Mouse (Mus musculus): ENCODE measurements around the gene Ssb. TPM values are rescaled to one million over a fixed set of nuclear protein-coding genes. Genes with fewer than 3 reads are reported as not detected.
A peak's percentile ranks its signal among the peaks of the same experiment; 100 is the strongest.

Ssb gene
- polyA plus RNA-seq, 1 experiment from 2014 or later = 296 TPM

GRCm38 (mm10) chr2:69830116-69830515 is 31.2 kb upstream of the Ssb start:
- Histone ChIP-seq H3K36me3 (peaks cover 29% of the 10 kb centered on the region), H3K9ac (no peak overlapping the region), H3K4me3 (no peak overlapping the region), H3K27ac (no peak overlapping the region), H3K4me2 (no peak overlapping the region), H3K4me1 (peaks cover 3% of the 10 kb centered on the region), H3K27me3 (no peaks in the 10 kb centered on the region), H3K9me3 (no peaks in the 10 kb centered on the region)
- ATAC-seq (ENCODE audit: borderline replicate concordance, extremely low read depth, low FRiP score, low TSS enrichment) = no peak
- 80% methylated on average over 8 of the region's 8 CpGs for whole genome bisulfite sequencing

GRCm38 (mm10) chr2:69837244-69837967 is 24.0 kb upstream of the Ssb start:
- no peak for ATAC-seq (ENCODE audit: borderline replicate concordance, extremely low read depth, low FRiP score, low TSS enrichment)
- no peaks in the 10 kb centered on the region for H3K27me3 ChIP-seq
- no peaks in the 10 kb centered on the region for H3K4me1 ChIP-seq
- no peak overlapping the region for H3K4me2 ChIP-seq
- H3K27ac ChIP-seq = no peak overlapping the region
- no peak overlapping the region for H3K9ac ChIP-seq
- 69% methylated on average over 7 of the region's 7 CpGs for WGBS
- H3K4me3 ChIP-seq = no peak overlapping the region
- H3K9me3 ChIP-seq = no peaks in the 10 kb centered on the region
- peaks cover 27% of the 10 kb centered on the region for H3K36me3 ChIP-seq

- no peaks in the 10 kb centered on the region for H3K27me3 ChIP-seq
- H3K9ac ChIP-seq = no peak overlapping the region
- 44% methylated on average over 3 of the region's 3 CpGs for whole genome bisulfite sequencing
- H3K4me1 ChIP-seq = no peaks in the 10 kb centered on the region
- no peaks in the 10 kb centered on the region for H3K9me3 ChIP-seq
- peaks cover 25% of the 10 kb centered on the region for H3K36me3 ChIP-seq
- no peak overlapping the region for H3K27ac ChIP-seq
- no peak overlapping the region for H3K4me2 ChIP-seq
- no peak overlapping the region for H3K4me3 ChIP-seq
- no peak for ATAC-seq (ENCODE audit: borderline replicate concordance, extremely low read depth, low FRiP score, low TSS enrichment)
Measured at GRCm38 (mm10) chr2:69837996-69838395, 23.4 kb upstream of the Ssb start.

- Histone ChIP-seq H3K27ac (no peak overlapping the region), H3K9ac (no peak overlapping the region), H3K27me3 (no peaks in the 10 kb centered on the region), H3K4me3 (no peak overlapping the region), H3K36me3 (peaks cover 18% of the 10 kb centered on the region), H3K4me2 (no peak overlapping the region), H3K9me3 (no peaks in the 10 kb centered on the region), H3K4me1 (no peaks in the 10 kb centered on the region)
- ATAC-seq (ENCODE audit: borderline replicate concordance, extremely low read depth, low FRiP score, low TSS enrichment) = no peak
Measured at GRCm38 (mm10) chr2:69838707-69839106, 22.7 kb upstream of the Ssb start.

- peaks cover 11% of the 10 kb centered on the region for H3K36me3 ChIP-seq
- H3K9me3 ChIP-seq = no peaks in the 10 kb centered on the region
- no peak overlapping the region for H3K4me3 ChIP-seq
- WGBS = 31% methylated on average over 6 of the region's 6 CpGs
- H3K4me2 ChIP-seq = no peak overlapping the region
- H3K4me1 ChIP-seq = no peaks in the 10 kb centered on the region
- H3K27me3 ChIP-seq = no peaks in the 10 kb centered on the region
- H3K9ac ChIP-seq = no peak overlapping the region
- no peak for ATAC-seq (ENCODE audit: borderline replicate concordance, extremely low read depth, low FRiP score, low TSS enrichment)
- no peak overlapping the region for H3K27ac ChIP-seq
Measured at GRCm38 (mm10) chr2:69840261-69840660, 21.1 kb upstream of the Ssb start.

- no peaks in the 10 kb centered on the region for H3K27me3 ChIP-seq
- no peak overlapping the region for H3K4me3 ChIP-seq
- peak overlapping the region; percentile 70 for H3K27ac ChIP-seq
- no peaks in the 10 kb centered on the region for H3K9me3 ChIP-seq
- H3K4me1 ChIP-seq = peaks cover 10% of the 10 kb centered on the region; the same call in 1 of the 2 replicates
- no peaks in the 10 kb centered on the region for H3K36me3 ChIP-seq
- WGBS = 47% methylated on average over 6 of the region's 6 CpGs
- ATAC-seq (ENCODE audit: borderline replicate concordance, extremely low read depth, low FRiP score, low TSS enrichment) = peak; percentile 17; the same call in 1 of the 2 replicates
- H3K4me2 ChIP-seq = no peak overlapping the region; the same call in 1 of the 2 replicates
- no peak overlapping the region for H3K9ac ChIP-seq
Measured at GRCm38 (mm10) chr2:69849215-69849614, 12.1 kb upstream of the Ssb start.

- Histone ChIP-seq H3K9me3 (no peaks in the 10 kb centered on the region), H3K9ac (no peak overlapping the region), H3K4me2 (no peak overlapping the region), H3K27me3 (no peaks in the 10 kb centered on the region), H3K27ac (no peak overlapping the region), H3K4me3 (no peak overlapping the region), H3K4me1 (peaks cover 14% of the 10 kb centered on the region; the same call in 1 of the 2 replicates), H3K36me3 (no peaks in the 10 kb centered on the region)
- 64% methylated on average over 2 of the region's 2 CpGs for WGBS
- ATAC-seq (ENCODE audit: borderline replicate concordance, extremely low read depth, low FRiP score, low TSS enrichment) = no peak
Measured at GRCm38 (mm10) chr2:69851427-69852058, 9.8 kb upstream of the Ssb start.

- no peak overlapping the region for H3K4me2 ChIP-seq
- no peaks in the 10 kb centered on the region for H3K9me3 ChIP-seq
- WGBS = 12% methylated on average over 8 of the region's 8 CpGs
- ATAC-seq (ENCODE audit: borderline replicate concordance, extremely low read depth, low FRiP score, low TSS enrichment) = no peak
- H3K36me3 ChIP-seq = no peaks in the 10 kb centered on the region
- H3K4me3 ChIP-seq = no peak overlapping the region
- no peak overlapping the region for H3K9ac ChIP-seq
- no peaks in the 10 kb centered on the region for H3K27me3 ChIP-seq
- H3K27ac ChIP-seq = no peak overlapping the region
- 0 out of 2 replicates have a peak, but pooled peaks cover 4% of the 10 kb centered on the region for H3K4me1 ChIP-seq
Measured at GRCm38 (mm10) chr2:69856392-69856791, 5.0 kb upstream of the Ssb start.

- ATAC-seq (ENCODE audit: borderline replicate concordance, extremely low read depth, low FRiP score, low TSS enrichment) = no peak
- Histone ChIP-seq H3K4me2 (no peak overlapping the region), H3K4me3 (no peak overlapping the region), H3K9ac (no peak overlapping the region), H3K36me3 (no peaks in the 10 kb centered on the region), H3K27me3 (no peaks in the 10 kb centered on the region), H3K9me3 (no peaks in the 10 kb centered on the region), H3K4me1 (peaks cover 9% of the 10 kb centered on the region), H3K27ac (no peak overlapping the region)
- WGBS = 75% methylated on average over 1 of the region's 1 CpGs
Measured at GRCm38 (mm10) chr2:69857882-69858281, 3.5 kb upstream of the Ssb start.

GRCm38 (mm10) chr2:69860972-69861452 is 350 bp upstream of the Ssb start:
- WGBS = 8% methylated on average over 13 of the region's 13 CpGs
- H3K27ac ChIP-seq = peak overlapping the region; percentile 83
- ATAC-seq (ENCODE audit: borderline replicate concordance, extremely low read depth, low FRiP score, low TSS enrichment) = peak; percentile 62
- peak overlapping the region; percentile 71 for H3K4me2 ChIP-seq
- peaks cover 12% of the 10 kb centered on the region for H3K4me1 ChIP-seq
- H3K4me3 ChIP-seq = peak overlapping the region; percentile 99
- no peaks in the 10 kb centered on the region for H3K9me3 ChIP-seq
- H3K27me3 ChIP-seq = no peaks in the 10 kb centered on the region
- H3K9ac ChIP-seq = peak overlapping the region; percentile 100
- peaks cover 10% of the 10 kb centered on the region for H3K36me3 ChIP-seq

- Histone ChIP-seq H3K9me3 (no peaks in the 10 kb centered on the region), H3K27ac (peak overlapping the region; percentile 83; the same call in 1 of the 2 replicates), H3K4me3 (peak overlapping the region; percentile 99), H3K36me3 (peaks cover 18% of the 10 kb centered on the region), H3K9ac (peak overlapping the region; percentile 100), H3K27me3 (no peaks in the 10 kb centered on the region), H3K4me1 (peaks cover 8% of the 10 kb centered on the region), H3K4me2 (peak overlapping the region; percentile 71)
- ATAC-seq (ENCODE audit: borderline replicate concordance, extremely low read depth, low FRiP score, low TSS enrichment) = no peak; the same call in 1 of the 2 replicates
- 2% methylated on average over 13 of the region's 13 CpGs for WGBS
Measured at GRCm38 (mm10) chr2:69862117-69862657, 825 bp downstream of the Ssb start.

GRCm38 (mm10) chr2:69883990-69884391 is 22.6 kb downstream of the Ssb start:
- no peak overlapping the region for H3K9ac ChIP-seq
- H3K4me2 ChIP-seq = no peak overlapping the region
- H3K4me1 ChIP-seq = peaks cover 7% of the 10 kb centered on the region
- no peaks in the 10 kb centered on the region for H3K9me3 ChIP-seq
- 59% methylated on average over 2 of the region's 2 CpGs for WGBS
- no peak overlapping the region for H3K27ac ChIP-seq
- peaks cover 3% of the 10 kb centered on the region; the same call in 1 of the 2 replicates for H3K36me3 ChIP-seq
- H3K27me3 ChIP-seq = no peaks in the 10 kb centered on the region
- no peak for ATAC-seq (ENCODE audit: borderline replicate concordance, extremely low read depth, low FRiP score, low TSS enrichment)
- H3K4me3 ChIP-seq = no peak overlapping the region
